Mouse (Mus musculus): Measurements from ENCODE around the gene Phka1. TPM values are rescaled to one million over a fixed set of nuclear protein-coding genes. Genes with fewer than 3 reads are reported as not detected.

Phka1 gene
- total and polyA plus RNA-seq, 3 experiments: 5.9 to 15.5 (median 15.2) TPM

- no peak for DNase-seq
These were observed 168.5 kb downstream of the Phka1 start for GRCm38 (mm10) chrX:102475555-102475954.

Other genes starting within 250 kb of the Phka1 start
- 1 to 10 TPM; 7.7 to 8.8 TPM for gene Hdac8, start 138.9 kb downstream of the Phka1 start, total RNA-seq (2021)
- 1.0 and 1.6 TPM in 2 replicates for gene Hdac8, start 138.9 kb downstream of the Phka1 start, polyA plus RNA-seq (2012; rRNA removed)
- not detected for gene Gm3880, start 42.7 kb upstream of the Phka1 start, total RNA-seq (2021)
- not detected in 2 replicates for gene Gm3880, start 42.7 kb upstream of the Phka1 start, polyA plus RNA-seq (2012; rRNA removed)
- not detected for gene Gm9112, start 63.4 kb upstream of the Phka1 start, total RNA-seq (2021)
- not detected in 2 replicates for gene Gm9112, start 63.4 kb upstream of the Phka1 start, polyA plus RNA-seq (2012; rRNA removed)
- gene Dmrtc1b, start 63.6 kb upstream of the Phka1 start, total RNA-seq (2021): not detected
- not detected in 2 replicates for gene Dmrtc1b, start 63.6 kb upstream of the Phka1 start, polyA plus RNA-seq (2012; rRNA removed)
- not detected for gene Dmrtc1c1, start 158.7 kb upstream of the Phka1 start, total RNA-seq (2021)
- not detected in 2 replicates for gene Dmrtc1c1, start 158.7 kb upstream of the Phka1 start, polyA plus RNA-seq (2012; rRNA removed)
- not detected for gene Dmrtc1c2, start 210.4 kb upstream of the Phka1 start, total RNA-seq (2021)
- gene Dmrtc1c2, start 210.4 kb upstream of the Phka1 start, polyA plus RNA-seq (2012; rRNA removed): not detected in 2 replicates
- not detected for gene 1700031F05Rik, start 223.7 kb upstream of the Phka1 start, total RNA-seq (2021)
- not detected in 2 replicates for gene 1700031F05Rik, start 223.7 kb upstream of the Phka1 start, polyA plus RNA-seq (2012; rRNA removed)